Mouse (Mus musculus) 3134 (cell line): Measurements from ENCODE around the gene Cldn10.

ENCODE experiments used
- DNase-seq: peaks from one replicate; pipeline ENCODE4 v3.0.0-alpha.2; 2011; ENCODE audit warnings: low spot score; ENCODE audit not compliant: insufficient read length; ENCODE audit errors: extremely low read depth

Cldn10 gene

GRCm38 (mm10) chr14:118826346-118826745 is 38.6 kb downstream of the Cldn10 start:
- no peak for DNase-seq

GRCm38 (mm10) chr14:118827283-118827904 is 39.7 kb downstream of the Cldn10 start:
- DNase-seq: no peak

- no peak for DNase-seq
Observed at GRCm38 (mm10) chr14:118829331-118830095, 41.8 kb downstream of the Cldn10 start.

DNA sequence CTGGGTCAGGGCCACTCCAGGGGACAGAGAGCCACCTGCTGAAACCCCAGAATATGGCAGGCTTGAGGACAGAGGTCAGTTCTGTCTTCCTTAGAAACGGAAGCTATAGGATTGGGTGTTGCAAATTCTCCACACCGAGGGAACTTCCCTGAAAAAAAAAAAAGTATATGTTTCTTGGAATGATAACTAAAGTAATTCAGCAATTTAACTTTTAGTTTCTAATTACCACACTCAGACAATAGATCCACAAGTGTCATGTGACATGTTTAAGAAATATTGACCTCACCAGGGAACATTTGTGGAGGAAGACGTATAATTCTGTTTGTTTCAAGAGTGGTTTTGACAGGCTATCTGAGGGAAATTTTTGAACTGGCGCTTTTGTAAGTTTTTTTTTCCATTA is 43.9 kb downstream of the Cldn10 start:
- no peak for DNase-seq

DNA sequence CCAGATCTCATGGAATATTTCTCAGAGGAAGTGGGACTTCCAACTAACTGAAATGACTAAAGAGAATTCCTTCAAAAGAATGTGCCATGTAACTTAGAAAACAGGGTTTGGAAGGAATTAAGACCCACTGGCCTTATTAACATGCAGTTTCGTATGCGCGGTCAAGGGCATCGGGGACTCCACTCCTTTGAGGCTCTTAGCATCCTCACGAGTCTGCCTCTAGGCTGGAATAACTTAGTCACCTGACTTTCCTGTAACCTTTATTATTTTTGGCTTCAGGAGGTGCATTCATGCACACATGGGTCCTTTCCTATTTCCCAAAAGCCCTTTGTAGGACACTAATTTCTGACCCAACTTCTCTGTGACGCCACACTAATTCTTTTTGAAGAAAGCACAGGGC is 45.5 kb downstream of the Cldn10 start:
- DNase-seq: no peak

- no peak for DNase-seq
Observed at GRCm38 (mm10) chr14:118834313-118834712, 46.6 kb downstream of the Cldn10 start.

DNA sequence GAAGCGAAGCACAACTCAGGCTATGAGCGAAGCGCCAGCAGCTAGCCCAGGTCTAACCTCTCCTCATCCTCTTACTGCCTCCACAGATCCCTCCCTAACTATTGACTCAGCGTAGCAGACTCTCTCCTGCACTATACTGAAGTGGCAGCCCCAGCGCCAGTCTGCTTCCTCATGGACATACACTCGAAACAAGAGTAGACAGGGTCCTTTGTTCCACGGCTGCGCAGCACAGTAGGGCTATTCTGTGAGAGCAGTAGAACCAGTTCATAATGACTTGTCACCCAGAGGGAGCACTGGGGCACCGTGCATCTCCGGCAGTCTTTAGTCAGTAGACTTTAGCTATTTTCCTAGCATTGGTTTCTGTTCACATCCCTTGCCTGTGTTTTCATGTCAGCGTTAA is 48.4 kb downstream of the Cldn10 start:
- DNase-seq: no peak

- no peak for DNase-seq
Observed at GRCm38 (mm10) chr14:118836754-118837153, 49.0 kb downstream of the Cldn10 start.

DNA sequence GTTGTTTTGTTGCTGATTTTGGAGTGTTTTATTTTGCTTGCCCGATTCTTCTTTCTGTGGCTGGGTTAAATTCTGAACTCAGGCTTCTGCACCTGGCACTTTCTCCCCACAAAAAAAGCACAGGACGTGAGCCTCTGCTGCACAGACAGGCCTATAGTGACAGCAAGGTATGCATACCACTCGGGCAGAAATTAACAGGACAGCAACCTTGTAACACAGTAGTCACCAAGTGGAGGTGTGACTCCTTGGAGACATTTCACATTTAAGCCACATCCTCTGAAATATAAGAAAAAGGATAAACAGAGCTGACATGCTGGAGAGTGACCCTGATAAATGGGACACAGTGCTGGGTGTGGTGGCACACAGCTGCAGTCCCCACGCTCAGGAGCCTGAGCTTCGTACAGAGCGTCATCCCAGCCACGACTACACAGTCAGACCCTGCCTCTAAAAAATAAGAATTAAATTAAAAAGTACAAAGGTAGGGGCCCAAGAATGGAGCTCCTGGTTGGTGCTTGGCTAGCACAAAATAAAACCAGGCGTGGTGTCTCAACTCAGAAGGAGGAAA is 50.9 kb downstream of the Cldn10 start:
- no peak for DNase-seq

DNA sequence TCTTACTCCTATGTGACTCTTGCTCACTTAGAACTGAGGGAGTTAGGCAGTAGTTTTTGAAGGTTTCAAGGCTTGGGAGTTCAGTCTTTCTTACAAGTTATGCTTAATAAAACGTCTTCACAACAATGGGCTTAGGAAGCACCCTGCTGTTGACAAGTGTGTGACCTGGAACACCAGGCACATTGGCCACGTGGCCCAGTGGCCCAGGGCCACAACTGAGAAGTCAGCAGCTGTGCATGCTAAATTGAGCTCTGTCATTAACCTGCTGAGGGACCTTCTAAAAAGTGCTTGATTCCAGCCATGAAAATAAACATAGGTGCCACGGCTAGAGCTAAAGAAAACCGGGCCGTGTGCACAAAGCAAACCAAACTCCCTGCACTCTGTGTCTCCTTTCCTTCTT is 51.7 kb downstream of the Cldn10 start:
- DNase-seq: no peak

DNA sequence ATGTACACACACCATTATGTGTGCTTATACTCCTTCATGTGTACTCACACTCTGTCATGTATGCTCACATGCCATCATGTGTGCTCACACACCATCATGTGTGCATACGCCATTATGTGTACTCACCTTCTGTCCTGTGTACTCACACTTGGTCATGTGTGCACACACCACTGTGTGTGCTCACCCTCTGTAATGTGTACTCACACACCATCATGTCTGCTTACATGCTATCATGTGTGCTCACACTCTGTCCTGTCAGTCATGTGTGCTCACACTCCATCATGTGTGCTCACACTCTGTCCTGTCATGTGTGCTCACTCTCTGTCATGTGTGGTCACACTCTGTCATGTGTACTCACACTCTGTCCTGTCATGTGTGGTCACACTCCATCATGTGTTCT is 52.3 kb downstream of the Cldn10 start:
- DNase-seq: no peak

DNA sequence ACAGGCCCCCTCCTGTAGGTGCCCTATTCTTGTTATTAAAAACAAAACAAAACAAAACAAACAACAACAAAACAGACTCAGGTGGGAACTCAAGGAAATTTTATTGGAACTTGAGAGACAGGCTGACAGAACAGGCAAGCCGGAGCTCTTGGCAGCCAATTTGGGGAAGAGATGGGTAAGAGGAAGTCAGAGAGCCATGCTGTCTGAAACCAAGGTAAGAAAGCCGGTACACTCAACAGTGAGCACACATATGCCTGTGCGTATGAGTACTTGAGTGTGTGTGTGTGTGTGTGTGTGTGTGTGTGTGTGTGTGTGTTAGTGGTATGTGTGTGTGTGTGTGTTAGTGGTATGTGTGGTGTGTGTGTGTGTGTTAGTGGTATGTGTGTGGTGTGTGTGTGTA is 54.6 kb downstream of the Cldn10 start:
- no peak for DNase-seq

DNA sequence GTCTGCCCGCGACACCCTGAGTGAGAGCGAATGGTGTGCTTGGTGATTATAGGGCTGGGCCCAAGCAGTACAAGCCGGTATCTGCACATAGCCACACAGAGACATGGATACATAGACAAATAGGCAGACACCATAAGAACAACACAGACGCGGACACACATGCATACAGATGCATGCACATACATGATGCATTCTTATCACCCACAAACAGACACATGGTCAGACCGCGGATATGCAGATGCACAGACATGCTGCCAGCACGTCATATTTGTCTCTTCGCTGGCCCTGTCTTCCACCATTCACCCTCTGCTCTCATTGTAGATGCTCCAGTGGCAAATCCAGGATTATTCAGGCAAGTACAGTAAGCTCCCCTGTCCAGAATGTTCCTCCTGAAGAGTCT is 59.1 kb downstream of the Cldn10 start:
- no peak for DNase-seq

- DNase-seq: no peak
Observed at GRCm38 (mm10) chr14:118848171-118848570, 60.5 kb downstream of the Cldn10 start.

- DNase-seq: no peak
Observed at GRCm38 (mm10) chr14:118850011-118850695, 62.4 kb downstream of the Cldn10 start.

GRCm38 (mm10) chr14:118850696-118851035 is 63.0 kb downstream of the Cldn10 start:
- no peak for DNase-seq

DNA sequence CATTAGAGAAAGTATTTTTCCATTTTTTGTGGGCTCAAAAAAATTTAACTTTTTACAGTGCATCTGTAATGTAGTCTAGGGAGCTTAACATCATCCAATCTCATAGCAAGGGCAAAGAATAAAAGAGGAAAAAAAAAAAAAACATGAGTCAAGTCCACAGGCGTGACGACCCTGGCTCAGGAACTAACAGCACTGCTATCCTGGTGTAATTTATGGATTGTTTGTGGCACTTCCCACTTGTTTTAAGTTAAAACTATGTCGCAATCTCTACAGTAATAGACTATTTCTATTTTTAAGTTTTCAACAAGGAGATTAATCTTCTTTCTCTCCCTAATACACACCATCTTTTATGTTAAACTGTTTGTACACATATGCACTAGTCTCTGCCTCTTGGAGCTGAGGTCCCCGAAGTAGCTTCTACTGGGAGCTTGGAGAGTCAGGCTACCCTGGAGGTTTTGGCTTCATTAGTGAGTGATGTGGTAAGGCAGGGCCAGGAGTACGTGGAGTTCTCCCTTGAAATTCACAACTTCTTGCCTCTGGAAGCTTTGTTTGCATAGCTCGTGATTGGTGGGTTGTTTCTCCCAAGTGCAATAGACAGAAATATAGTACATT is 63.9 kb downstream of the Cldn10 start:
- DNase-seq: no peak

GRCm38 (mm10) chr14:118854371-118855114 is 66.8 kb downstream of the Cldn10 start:
- no peak for DNase-seq

DNA sequence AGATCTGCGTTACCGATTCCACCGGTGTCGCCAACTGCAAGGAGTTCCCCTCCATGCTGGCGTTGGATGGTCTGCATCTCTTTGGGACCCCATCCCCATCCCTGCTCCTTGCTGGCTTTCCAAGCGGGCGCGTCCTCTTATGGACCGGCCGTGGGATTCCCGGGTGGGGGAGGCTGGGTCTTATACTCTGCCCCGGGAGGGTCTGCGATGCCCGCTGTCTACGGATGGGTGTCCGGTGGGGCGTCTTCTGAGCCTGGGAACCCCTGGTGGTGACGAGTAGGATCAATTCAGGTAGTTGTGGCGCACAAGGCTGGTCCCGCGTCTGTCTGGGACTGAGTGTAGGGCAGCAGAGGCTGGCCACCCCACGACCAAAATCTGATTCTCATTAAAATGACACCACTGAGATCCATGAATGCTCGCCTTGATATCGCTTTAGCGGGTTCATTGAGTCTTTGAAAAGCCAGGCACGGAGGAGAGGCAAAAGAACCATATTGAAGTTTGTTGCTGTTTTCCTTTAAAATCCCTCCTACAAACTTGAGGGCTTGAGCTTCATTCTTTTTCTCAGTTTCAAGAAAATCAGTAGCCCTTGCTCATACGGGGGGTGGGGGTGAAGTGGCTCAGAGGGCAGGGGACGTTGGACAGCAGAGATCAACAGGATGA is 67.6 kb downstream of the Cldn10 start:
- no peak for DNase-seq

- no peak for DNase-seq
Observed at GRCm38 (mm10) chr14:118856563-118856962, 68.9 kb downstream of the Cldn10 start.
